Mouse (Mus musculus): ENCODE data around the gene Mctp1. TPM values are rescaled to one million over a fixed set of nuclear protein-coding genes. Genes with fewer than 3 reads are reported as not detected.

The Mctp1 gene
- polyA plus RNA-seq, 1 experiment from 2014 or later, result 0.57 TPM

- Histone ChIP-seq H3K4me1 (replicated peaks) (no peaks in the 10 kb centered on the region), H3K9ac (no peak overlapping the region), H3K27me3 (no peaks in the 10 kb centered on the region), H3K27ac (no peak overlapping the region), H3K9me3 (replicated peaks) (no peaks in the 10 kb centered on the region), H3K4me2 (no peak overlapping the region), H3K4me3 (no peak overlapping the region), H3K36me3 (no peaks in the 10 kb centered on the region)
- 60% methylated on average over 1 of the region's 1 CpGs for WGBS
- ATAC-seq (replicated peaks; ENCODE audit: insufficient number of reproducible peaks, insufficient read depth, low FRiP score, low read depth), result no peak
Measured at GRCm38 (mm10) chr13:76620525-76620924, 236.2 kb downstream of the Mctp1 start.

- WGBS, result 67% methylated on average over 1 of the region's 1 CpGs
- no peaks in the 10 kb centered on the region for H3K9me3 ChIP-seq (replicated peaks)
Measured at GRCm38 (mm10) chr13:76633707-76634106, 249.4 kb downstream of the Mctp1 start.

GRCm38 (mm10) chr13:76638282-76638681 lies 253.9 kb downstream of the Mctp1 start:
- H3K36me3 ChIP-seq, result no peaks in the 10 kb centered on the region
- 77% methylated on average over 2 of the region's 2 CpGs for WGBS
- no peaks in the 10 kb centered on the region for H3K4me1 ChIP-seq (replicated peaks)
- H3K4me2 ChIP-seq, result no peak overlapping the region
- H3K9me3 ChIP-seq (replicated peaks), result no peaks in the 10 kb centered on the region
- no peak for ATAC-seq (replicated peaks; ENCODE audit: insufficient number of reproducible peaks, insufficient read depth, low FRiP score, low read depth)
- no peak overlapping the region for H3K9ac ChIP-seq
- H3K4me3 ChIP-seq, result no peak overlapping the region
- H3K27ac ChIP-seq, result no peak overlapping the region
- no peaks in the 10 kb centered on the region for H3K27me3 ChIP-seq

More at GRCm38 (mm10) chr13:76633707-76634106, 249.4 kb downstream of the Mctp1 start:
- no peak overlapping the region for H3K4me3 ChIP-seq
- H3K27me3 ChIP-seq, result no peaks in the 10 kb centered on the region
- no peaks in the 10 kb centered on the region for H3K4me1 ChIP-seq (replicated peaks)
- no peak overlapping the region for H3K9ac ChIP-seq
- no peak overlapping the region for H3K27ac ChIP-seq
- H3K36me3 ChIP-seq, result no peaks in the 10 kb centered on the region
- ATAC-seq (replicated peaks; ENCODE audit: insufficient number of reproducible peaks, insufficient read depth, low FRiP score, low read depth), result no peak
- no peak overlapping the region for H3K4me2 ChIP-seq

GRCm38 (mm10) chr13:76659523-76659922 lies 275.2 kb downstream of the Mctp1 start:
- Histone ChIP-seq H3K9me3 (replicated peaks) (no peaks in the 10 kb centered on the region), H3K27ac (no peak overlapping the region)

GRCm38 (mm10) chr13:76681286-76681685 lies 297.0 kb downstream of the Mctp1 start:
- no peaks in the 10 kb centered on the region for H3K9me3 ChIP-seq (replicated peaks)
- no peak overlapping the region for H3K9ac ChIP-seq
- H3K4me2 ChIP-seq, result no peak overlapping the region
- no peak for ATAC-seq (replicated peaks; ENCODE audit: insufficient number of reproducible peaks, insufficient read depth, low FRiP score, low read depth)
- no peak overlapping the region for H3K27ac ChIP-seq
- H3K4me3 ChIP-seq, result no peak overlapping the region
- H3K36me3 ChIP-seq, result no peaks in the 10 kb centered on the region
- no peaks in the 10 kb centered on the region for H3K4me1 ChIP-seq (replicated peaks)
- no peaks in the 10 kb centered on the region for H3K27me3 ChIP-seq

More at GRCm38 (mm10) chr13:76659523-76659922, 275.2 kb downstream of the Mctp1 start:
- Histone ChIP-seq H3K36me3 (no peaks in the 10 kb centered on the region), H3K4me2 (no peak overlapping the region), H3K4me3 (no peak overlapping the region), H3K4me1 (replicated peaks) (no peaks in the 10 kb centered on the region), H3K27me3 (no peaks in the 10 kb centered on the region), H3K9ac (no peak overlapping the region)
- ATAC-seq (replicated peaks; ENCODE audit: insufficient number of reproducible peaks, insufficient read depth, low FRiP score, low read depth), result no peak

- no peak overlapping the region for H3K27ac ChIP-seq
Measured at GRCm38 (mm10) chr13:76689349-76689748, 305.0 kb downstream of the Mctp1 start.

GRCm38 (mm10) chr13:76690143-76690542 lies 305.8 kb downstream of the Mctp1 start:
- no peak overlapping the region for H3K27ac ChIP-seq
- H3K4me3 ChIP-seq, result no peak overlapping the region
- H3K9ac ChIP-seq, result no peak overlapping the region
- no peak for ATAC-seq (replicated peaks; ENCODE audit: insufficient number of reproducible peaks, insufficient read depth, low FRiP score, low read depth)
- no peaks in the 10 kb centered on the region for H3K36me3 ChIP-seq
- no peak overlapping the region for H3K4me2 ChIP-seq
- no peaks in the 10 kb centered on the region for H3K4me1 ChIP-seq (replicated peaks)
- H3K27me3 ChIP-seq, result no peaks in the 10 kb centered on the region
- H3K9me3 ChIP-seq (replicated peaks), result no peaks in the 10 kb centered on the region

More at GRCm38 (mm10) chr13:76689349-76689748, 305.0 kb downstream of the Mctp1 start:
- no peak overlapping the region for H3K9ac ChIP-seq
- H3K9me3 ChIP-seq (replicated peaks), result no peaks in the 10 kb centered on the region
- 74% methylated on average over 2 of the region's 2 CpGs for WGBS
- ATAC-seq (replicated peaks; ENCODE audit: insufficient number of reproducible peaks, insufficient read depth, low FRiP score, low read depth), result no peak
- H3K36me3 ChIP-seq, result no peaks in the 10 kb centered on the region
- no peaks in the 10 kb centered on the region for H3K4me1 ChIP-seq (replicated peaks)
- no peaks in the 10 kb centered on the region for H3K27me3 ChIP-seq
- H3K4me2 ChIP-seq, result no peak overlapping the region
- no peak overlapping the region for H3K4me3 ChIP-seq

GRCm38 (mm10) chr13:76690697-76691096 lies 306.4 kb downstream of the Mctp1 start:
- H3K27ac ChIP-seq, result no peak overlapping the region
- no peaks in the 10 kb centered on the region for H3K4me1 ChIP-seq (replicated peaks)
- no peak for ATAC-seq (replicated peaks; ENCODE audit: insufficient number of reproducible peaks, insufficient read depth, low FRiP score, low read depth)
- H3K27me3 ChIP-seq, result no peaks in the 10 kb centered on the region
- no peaks in the 10 kb centered on the region for H3K9me3 ChIP-seq (replicated peaks)
- WGBS, result 68% methylated on average over 1 of the region's 1 CpGs
- H3K4me2 ChIP-seq, result no peak overlapping the region
- no peaks in the 10 kb centered on the region for H3K36me3 ChIP-seq
- no peak overlapping the region for H3K4me3 ChIP-seq
- no peak overlapping the region for H3K9ac ChIP-seq

GRCm38 (mm10) chr13:76734013-76734412 lies 349.7 kb downstream of the Mctp1 start:
- Histone ChIP-seq H3K9me3 (replicated peaks) (no peaks in the 10 kb centered on the region), H3K4me3 (no peak overlapping the region), H3K36me3 (no peaks in the 10 kb centered on the region), H3K4me1 (replicated peaks) (no peaks in the 10 kb centered on the region), H3K27ac (no peak overlapping the region), H3K9ac (no peak overlapping the region), H3K27me3 (no peaks in the 10 kb centered on the region), H3K4me2 (no peak overlapping the region)
- no peak for ATAC-seq (replicated peaks; ENCODE audit: insufficient number of reproducible peaks, insufficient read depth, low FRiP score, low read depth)

- Histone ChIP-seq H3K4me2 (no peak overlapping the region), H3K4me3 (no peak overlapping the region), H3K9ac (no peak overlapping the region), H3K27me3 (no peaks in the 10 kb centered on the region), H3K27ac (no peak overlapping the region), H3K4me1 (replicated peaks) (no peaks in the 10 kb centered on the region), H3K36me3 (no peaks in the 10 kb centered on the region), H3K9me3 (replicated peaks) (no peaks in the 10 kb centered on the region)
- no peak for ATAC-seq (replicated peaks; ENCODE audit: insufficient number of reproducible peaks, insufficient read depth, low FRiP score, low read depth)
- 55% methylated on average over 4 of the region's 4 CpGs for whole genome bisulfite sequencing
Measured at GRCm38 (mm10) chr13:76750663-76751429, 366.5 kb downstream of the Mctp1 start.

GRCm38 (mm10) chr13:76759832-76760490 lies 375.6 kb downstream of the Mctp1 start:
- no peaks in the 10 kb centered on the region for H3K27me3 ChIP-seq
- no peaks in the 10 kb centered on the region for H3K9me3 ChIP-seq (replicated peaks)
- no peaks in the 10 kb centered on the region for H3K36me3 ChIP-seq
- H3K4me2 ChIP-seq, result no peak overlapping the region
- no peaks in the 10 kb centered on the region for H3K4me1 ChIP-seq (replicated peaks)
- 27% methylated on average over 6 of the region's 6 CpGs for WGBS
- no peak for ATAC-seq (replicated peaks; ENCODE audit: insufficient number of reproducible peaks, insufficient read depth, low FRiP score, low read depth)
- no peak overlapping the region for H3K27ac ChIP-seq
- H3K4me3 ChIP-seq, result no peak overlapping the region
- no peak overlapping the region for H3K9ac ChIP-seq

GRCm38 (mm10) chr13:76799662-76800061 lies 415.3 kb downstream of the Mctp1 start:
- Histone ChIP-seq H3K9me3 (replicated peaks) (no peaks in the 10 kb centered on the region), H3K4me2 (no peak overlapping the region), H3K9ac (no peak overlapping the region), H3K36me3 (no peaks in the 10 kb centered on the region), H3K4me1 (replicated peaks) (no peaks in the 10 kb centered on the region), H3K27me3 (no peaks in the 10 kb centered on the region), H3K27ac (no peak overlapping the region), H3K4me3 (no peak overlapping the region)
- ATAC-seq (replicated peaks; ENCODE audit: insufficient number of reproducible peaks, insufficient read depth, low FRiP score, low read depth), result no peak
- WGBS, result 57% methylated on average over 1 of the region's 1 CpGs
